Mouse (Mus musculus) thymus, postnatal 25 days (tissue): Measurements from ENCODE around the gene Pid1.

ENCODE experiments used
- DNase-seq: peaks from one replicate; pipeline ENCODE4 v3.0.0; 2022

Pid1 gene

DNA sequence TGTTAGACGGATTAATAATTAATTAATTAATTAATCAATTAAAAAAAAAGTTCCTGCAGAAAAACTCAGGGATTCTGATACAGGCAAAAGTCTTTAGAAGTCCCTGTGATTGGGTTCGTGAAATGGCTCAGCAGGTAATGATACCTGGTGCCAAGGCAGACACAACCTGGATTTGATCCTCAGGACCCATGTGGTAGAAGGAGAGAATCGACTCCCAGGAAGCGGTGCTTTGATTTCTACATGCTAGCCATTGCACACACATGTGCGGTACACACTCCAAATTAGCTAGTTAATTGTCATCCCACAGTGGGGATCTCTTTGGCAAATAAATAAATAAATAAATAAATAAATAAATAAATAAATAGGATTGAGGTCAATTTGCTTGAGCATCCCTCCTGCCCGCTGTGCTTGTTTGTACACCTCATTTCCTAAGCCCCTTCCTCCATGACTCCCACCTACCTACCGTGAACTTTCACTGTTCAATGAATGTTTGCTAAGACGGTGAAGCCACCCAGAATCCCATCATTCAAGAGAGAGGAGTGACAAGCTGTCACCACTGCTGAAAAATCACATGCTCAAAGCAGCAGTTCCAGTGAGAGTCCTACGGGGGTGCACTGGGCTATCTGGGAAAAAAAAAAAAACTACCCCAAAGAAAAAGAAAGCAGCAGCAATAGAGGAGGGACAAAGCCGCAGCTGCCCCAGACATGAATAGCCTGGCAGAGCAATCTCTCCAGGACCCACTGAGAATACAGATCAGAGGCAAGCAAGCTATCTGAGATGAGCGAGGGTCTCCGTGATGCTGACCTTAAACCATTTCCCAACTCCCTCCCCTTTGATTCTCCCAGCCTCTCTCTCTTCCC, 209.0 kb downstream of the Pid1 start:
- no peak for DNase-seq

DNA sequence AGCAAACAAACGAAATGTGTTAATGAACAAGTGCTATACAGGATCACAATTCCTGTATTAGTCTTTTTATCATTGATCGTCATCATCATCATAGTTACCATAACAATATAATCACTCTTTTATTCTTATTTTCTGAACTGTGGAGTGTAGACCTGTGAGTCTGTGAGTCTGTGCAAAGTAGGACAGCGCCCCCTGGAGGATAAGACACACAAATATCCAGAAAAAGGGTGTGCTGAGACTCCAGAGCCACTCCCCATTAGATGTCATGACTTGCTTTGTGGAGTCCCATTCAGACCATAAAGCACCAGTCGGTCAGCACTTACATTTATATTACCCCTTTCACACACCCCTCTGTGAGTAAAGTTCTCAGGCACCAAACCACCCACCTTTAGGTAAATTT, 210.0 kb downstream of the Pid1 start:
- DNase-seq: no peak

DNA sequence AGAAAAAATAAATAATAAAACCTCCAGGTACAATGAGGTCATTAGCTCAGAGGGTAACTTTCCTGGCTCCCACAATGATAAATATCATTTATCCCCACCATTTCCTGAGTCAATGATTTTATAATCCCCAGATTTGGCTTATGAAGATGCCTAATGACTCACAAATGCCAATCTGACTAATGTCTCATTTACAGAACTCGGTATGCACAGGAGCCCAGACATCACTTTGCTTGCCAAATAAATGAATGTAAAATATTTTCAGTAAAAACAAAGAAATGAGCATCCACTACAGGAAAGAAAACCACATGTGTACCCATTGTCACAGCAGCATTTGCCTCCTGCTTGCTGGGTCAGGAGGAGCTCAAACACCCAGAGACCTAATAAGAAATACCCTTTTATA, 222.4 kb downstream of the Pid1 start:
- DNase-seq: no peak

DNA sequence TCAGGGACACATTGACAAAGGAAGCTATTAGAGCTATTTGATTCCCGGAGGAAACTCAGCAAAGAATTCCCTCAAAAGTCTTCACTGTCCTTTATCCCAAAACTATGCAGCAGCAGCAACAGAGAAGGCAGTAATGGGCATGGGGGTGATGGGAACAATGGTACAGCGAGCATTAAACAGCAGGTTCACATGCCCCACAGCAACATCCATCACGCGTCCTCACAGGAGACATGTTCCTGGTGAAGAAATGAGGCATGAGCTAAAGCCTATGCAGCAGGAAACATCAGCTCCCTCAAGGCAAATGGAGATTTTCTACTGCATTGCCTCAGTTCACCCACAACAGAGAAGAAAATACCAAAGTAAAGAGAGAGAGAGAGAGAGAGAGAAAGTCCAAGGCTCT, 231.5 kb downstream of the Pid1 start:
- DNase-seq: no peak

DNA sequence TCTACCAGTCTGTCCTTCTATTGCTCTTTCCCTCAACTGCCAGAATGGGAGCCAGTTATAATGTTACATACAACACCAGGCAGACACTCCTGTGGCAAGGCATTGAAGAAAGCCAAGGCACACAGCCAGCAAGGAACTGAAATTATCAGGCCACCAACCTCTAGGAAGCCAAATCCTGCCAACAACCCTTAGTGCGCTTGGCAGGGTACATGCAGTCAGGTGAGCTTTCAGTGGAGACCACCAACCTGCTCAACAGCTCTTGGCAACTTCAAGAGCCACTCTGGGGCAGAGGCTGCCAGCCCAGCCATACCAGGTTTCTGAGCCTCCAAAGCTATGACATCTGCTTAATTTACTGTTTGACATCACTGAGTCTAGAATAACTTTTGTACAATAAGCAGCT, 232.2 kb downstream of the Pid1 start:
- DNase-seq: no peak

DNA sequence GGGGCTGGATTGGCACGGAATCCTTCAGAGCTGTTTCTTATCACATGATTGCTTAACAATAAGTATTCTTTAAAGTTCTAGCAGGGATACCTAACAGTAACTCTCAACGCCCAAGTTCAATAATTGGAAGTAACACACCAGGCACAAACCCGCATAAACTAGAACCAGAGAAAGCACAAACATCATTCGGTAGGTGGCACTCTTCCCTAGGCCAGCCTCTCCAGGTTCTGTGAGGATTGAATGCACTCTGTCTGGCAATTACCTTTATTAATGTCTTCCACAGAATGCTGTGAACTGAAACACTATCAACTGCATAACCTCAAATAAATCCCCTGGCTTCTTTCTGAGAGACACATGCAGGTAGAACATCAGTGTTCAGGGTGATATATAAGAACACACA, 235.5 kb downstream of the Pid1 start:
- DNase-seq: no peak

DNA sequence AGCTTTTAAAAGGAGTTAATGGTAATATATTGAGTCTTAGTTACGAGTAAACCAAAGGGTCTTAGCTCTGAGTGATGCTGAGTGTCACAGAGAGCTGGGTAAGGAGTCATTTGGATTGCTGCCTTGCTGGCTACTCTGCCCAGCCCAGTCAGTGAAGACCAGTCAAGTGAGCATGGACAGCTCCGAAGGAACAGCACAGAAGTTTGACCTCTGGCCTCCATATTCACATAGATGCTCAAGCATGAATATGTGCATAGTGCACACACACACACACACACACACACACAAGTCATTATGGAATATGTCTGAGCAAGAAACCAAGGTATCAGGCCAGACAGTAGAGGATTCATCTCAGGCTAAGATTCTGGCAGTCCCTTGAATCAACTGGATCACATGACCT, 244.7 kb downstream of the Pid1 start:
- no peak for DNase-seq

DNA sequence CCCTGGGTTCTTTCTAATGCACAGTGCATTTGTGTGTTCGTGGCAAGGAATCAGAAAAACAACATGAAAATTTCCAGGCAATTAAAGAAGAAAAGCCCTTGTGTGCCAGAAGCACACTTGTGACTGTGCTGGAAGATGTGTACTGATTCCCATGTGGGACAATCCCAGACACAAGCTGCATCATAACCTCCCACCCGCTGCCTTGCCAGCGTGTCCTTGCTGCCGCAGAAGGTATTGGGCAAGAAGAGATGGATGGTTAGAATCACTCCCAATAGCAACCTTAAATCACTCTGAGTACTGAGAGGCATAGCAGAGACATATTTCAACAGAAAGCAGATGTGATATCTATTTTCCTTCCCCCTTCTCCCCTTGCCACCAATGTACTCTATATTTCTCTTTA, 257.2 kb downstream of the Pid1 start:
- DNase-seq: no peak

DNA sequence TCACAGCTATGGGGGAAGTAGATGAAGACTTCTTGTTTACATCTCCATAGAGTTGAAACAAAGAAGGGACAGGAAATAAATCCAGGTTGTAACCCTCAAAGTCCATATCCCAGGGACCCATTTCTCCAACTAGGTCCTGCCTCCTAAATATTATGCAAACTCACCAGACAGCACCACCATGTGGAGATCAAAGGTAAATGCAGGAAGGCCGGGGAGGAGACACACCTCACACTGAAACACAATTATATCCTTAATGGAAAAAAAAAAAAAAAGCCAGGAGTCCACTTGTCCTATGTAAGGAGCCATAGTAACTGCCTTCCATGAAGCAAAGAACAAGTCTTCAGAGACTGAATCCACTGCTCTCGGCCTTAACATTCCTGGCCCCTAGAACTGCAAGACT, 261.9 kb downstream of the Pid1 start:
- no peak for DNase-seq

DNA sequence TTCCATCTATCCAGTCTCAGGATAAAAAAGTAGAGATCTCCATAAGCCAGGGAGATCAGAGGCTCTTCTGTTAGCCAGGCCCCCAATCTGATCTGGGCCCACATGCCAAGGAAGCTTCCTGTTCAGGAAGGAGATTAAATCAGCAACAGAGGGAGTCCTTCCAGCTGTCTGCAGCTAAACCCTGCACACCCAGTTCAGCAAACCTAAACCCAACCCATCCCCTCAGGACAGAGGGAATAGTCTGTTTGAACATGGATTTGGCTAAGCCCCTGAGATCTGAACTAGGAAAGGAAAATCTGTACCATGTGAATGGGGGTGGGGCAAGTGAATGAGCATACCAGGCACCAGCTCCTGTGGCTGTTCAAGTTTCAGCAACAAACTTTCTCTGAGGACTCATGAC, 266.6 kb downstream of the Pid1 start:
- no peak for DNase-seq

DNA sequence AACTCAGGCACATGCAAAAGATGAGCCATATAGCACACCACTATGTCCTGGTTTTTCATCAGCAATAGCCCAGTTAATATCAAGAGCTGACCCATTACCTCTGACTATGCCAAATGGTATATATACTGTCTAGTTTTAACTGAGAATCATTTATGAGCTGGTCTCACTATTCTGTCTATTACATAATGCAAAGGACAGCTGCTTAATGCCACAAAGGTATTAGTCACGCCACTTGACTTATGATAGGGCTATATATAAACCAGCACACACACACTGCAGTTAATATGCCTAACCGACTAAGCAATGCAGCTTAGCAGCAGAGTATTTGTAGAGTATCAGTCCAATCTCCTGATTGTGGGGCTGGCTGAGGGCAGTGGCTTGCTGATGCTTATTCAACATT, 270.7 kb downstream of the Pid1 start:
- no peak for DNase-seq

DNA sequence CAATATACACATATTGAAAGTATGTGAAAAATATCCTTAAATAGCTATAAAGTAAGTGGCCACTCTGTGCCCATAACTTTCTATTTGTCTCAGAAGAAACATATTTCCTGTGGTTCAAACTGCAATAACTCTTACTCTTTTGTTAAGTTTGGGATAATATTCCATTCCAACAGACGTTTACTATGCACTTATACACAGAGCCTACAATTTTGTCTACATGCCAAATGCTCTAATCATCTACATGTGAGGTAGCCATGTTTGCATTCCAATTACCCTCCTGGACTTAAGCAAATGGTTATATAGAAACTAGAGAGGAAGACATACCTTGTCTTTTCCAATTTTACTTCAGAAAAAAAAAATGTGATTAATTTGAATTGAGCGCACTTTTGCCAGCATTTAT, 274.3 kb downstream of the Pid1 start:
- no peak for DNase-seq

DNA sequence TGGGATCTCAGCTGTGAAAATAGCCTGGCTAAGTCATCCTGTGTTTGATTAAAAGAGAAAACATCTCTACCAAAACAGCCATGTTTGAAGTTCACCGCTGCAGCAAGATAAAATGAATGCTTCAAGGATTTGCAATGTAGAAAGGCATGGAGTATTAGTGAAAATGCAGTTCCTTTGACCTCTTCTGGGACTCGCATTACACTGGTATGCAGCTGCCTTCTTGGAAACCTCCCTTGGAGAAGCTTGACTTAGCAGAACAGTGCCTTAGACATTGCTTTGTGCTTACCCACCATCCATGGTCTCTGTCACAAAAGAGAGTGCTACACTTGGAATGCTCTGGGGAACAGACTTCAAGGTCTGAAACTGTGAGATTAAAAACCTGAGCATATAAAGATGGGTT, 276.0 kb downstream of the Pid1 start:
- no peak for DNase-seq

DNA sequence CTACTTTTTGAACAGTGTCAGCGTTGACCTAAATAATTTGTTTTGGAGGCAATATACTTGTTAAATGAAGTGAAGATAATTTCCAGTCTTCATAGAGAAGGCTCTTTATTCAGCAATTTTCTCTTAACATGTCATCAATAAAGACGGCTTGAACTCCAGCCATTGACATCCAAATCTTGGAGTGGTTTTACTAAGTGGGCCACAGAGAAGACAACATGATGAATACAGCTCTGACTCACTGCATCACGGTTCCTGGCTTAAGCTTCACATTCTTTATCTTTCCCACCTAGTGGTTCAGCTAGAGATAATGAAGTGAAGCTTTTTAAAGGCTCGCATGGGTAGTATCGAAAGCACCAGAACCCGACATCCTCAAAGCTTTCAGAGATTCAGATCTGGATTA, 276.7 kb downstream of the Pid1 start:
- no peak for DNase-seq

DNA sequence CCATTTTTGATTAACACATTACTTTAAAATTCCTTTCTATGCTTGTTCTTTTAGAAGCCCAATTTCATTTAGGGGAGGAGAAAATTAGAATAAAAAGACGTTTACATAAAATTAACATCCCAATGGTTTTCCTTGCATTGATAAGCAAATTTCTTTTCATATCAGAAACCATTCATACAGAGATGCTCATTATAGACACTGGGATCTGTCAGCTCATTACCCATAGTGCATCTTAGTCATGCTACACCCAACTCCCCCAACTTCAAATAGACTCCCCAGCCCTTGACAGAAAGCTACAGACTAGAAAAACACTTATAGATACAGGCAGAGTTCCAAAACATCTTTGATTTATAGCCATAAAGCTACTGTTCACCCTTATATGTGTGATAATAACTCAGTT, 277.5 kb downstream of the Pid1 start:
- DNase-seq: no peak

DNA sequence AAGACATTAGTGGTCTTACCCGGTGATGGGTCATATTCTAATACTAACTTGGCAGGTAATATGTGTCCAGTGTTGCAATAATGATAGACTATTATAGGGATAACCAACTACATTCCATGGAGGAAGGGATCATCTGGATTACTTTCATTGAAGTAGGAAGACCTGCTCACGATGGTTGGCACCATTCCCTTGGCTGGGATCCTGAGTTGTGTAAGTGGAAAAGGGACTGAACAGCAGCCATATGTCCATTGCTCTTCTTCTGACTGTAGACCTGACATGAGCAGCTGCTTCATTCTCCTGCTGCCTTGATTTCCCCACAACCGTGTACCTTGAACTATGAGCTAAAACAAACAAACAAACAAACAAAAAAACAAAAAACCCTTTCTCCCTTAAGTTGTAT, 278.6 kb downstream of the Pid1 start:
- no peak for DNase-seq

DNA sequence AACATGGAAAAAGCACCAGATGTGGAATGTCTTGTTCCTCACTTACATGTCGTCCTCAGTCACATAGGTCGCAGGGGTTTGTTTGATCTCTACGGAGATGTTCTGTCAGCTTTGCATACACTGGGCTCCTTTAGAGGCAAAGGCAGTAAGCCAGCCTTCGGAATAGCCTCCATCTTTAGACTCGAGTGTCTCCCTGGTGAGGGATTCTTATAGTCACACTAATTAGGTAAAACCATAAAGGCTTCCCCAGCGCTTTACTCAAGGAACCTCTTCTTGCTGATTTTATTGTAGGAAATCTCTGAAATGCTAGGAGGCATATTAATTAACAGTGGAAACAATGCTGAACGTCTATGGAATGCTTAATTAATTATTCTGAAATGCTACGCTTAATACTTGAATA, 284.4 kb downstream of the Pid1 start:
- DNase-seq: no peak

DNA sequence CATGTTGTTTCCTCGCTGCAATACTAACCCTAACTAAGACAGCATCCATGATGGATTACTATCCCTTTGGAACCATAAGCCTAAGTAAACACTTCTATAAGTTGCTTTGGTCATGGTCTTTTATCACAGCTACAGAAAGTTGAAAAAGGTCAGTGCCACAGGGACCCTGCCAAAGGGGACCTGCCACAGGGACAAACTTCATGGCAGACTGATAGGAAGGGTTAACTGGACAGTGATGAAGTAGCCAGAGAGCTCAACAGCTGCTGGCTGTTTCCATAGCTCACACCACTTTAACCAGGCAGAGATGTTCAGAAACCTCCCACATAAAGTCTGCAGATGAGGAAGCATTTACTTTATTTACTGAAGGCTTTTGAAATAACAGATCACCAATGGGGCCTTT, 287.0 kb downstream of the Pid1 start:
- no peak for DNase-seq

DNA sequence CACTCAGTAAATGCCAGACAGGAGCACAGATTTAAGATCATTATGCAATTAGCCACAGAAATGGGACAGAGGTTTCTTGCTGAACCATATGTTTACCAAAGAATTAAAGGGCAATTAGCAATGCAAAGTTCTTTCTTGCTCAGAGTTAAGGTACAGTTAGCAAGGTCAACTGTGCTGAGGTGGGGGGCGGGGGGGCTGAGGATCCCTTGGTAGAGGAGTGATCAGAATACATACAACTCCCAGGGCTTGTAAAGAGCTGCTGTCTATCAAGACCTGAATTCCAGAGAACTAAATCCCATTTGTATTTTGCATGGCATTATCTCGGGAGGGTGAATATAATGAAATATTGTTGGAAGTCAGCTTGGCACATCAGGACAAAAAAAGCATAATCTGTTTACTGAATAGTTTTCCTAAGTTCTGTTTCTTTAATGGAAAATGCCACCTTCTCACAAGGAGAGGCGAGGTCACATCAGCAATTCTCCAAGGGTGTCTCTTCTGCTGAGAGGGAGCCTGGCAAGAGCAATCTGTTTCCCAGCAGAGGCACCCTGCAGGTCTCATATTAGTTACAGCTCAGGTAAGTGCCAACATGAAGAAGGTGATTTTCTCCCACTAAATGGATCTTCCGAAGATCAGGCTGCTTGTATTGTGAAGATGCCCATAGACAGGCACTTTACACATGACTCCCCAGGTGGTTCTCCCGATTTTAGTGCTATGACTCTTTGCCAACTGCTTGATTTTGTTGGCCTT, 306.9 kb downstream of the Pid1 start:
- no peak for DNase-seq

DNA sequence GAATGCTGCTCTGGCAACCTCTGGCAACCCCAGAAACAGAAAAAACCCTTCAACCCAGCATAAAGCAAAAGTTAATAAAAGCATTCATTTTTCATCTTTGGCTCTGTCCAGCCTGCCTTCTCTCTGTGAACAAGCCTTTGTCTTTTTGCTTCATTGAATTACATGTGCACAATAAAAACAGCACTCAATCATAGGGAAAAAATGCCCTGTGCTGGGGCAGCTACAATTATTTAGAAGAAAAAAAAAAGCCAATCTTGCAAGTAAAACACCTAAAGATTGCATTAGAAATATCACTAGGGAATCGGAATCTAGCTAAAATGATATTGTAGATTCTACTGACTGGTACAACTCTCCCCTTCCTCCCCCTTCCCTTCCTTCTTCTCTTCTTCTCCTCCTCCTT, 307.7 kb downstream of the Pid1 start:
- no peak for DNase-seq

DNA sequence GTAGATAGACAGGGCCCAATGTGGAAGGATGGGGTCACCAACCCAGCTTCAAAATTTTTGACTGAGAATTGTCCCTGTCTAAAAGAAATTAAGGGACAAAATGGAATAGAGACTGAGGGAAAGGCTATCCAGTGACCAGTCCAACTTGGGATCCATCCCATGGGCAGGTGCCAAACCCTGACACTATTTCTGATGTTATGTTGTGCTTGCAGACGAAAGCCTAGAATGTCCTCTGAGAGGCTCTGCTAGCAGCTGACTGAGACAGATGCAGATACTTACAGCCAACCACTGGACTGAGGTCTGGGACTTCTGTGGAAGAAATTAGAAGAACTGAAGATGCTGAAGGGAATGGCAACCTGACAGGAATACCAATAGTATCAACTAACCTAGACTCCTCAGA, 338.2 kb downstream of the Pid1 start:
- DNase-seq: no peak

DNA sequence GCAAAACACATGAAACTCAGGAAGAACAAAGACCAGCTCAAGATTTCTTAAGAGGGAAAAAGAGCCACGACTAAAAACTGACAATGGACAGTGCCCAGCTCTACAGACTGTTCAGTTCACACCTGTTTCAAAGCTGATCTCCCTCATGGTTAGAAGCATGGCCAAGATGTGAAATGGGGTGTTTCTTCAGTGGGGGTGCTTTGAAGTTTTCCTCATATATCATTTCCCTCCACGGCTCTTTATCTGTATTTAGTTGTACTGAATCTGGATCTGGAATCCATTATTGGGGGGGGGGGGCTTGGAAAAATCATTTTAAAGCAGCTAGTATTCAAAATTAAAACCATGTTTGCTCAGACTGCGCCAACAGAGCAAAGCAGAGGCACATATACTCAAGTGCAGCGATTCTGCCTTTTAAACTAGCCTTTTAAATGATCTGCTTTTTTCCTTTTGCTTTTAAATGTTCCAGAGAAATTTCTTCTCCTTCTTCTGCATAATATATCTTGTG, 351.1 kb downstream of the Pid1 start:
- no peak for DNase-seq

DNA sequence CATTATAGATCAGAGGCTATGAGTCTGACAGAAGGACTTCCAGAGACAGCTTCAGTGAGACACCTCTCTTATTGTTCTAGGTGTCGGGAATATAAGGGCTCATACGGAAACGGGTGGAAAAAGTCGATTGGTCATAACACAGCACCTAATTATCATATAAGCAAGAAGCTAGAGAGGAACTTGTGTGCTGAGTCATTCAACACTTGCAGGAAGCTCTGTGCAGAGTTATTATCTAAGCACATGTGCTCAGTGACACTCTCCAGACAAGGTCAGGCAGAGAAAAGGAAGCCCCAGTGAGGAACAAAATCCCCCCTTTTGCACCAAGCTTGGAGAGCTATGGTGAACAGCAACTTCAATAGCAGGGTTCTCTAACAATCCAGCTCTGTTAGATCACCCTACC, 361.4 kb downstream of the Pid1 start:
- DNase-seq: no peak
